Mouse (Mus musculus) heart, postnatal 14 days (tissue): ENCODE measurements at regions not wholly inside any gene's neighbourhood (a gene's known extent, or its start where the extent isn't known, plus 50 kb on each side); places are given as distances from the start of the nearest gene placed in this dataset.
"Not testable (repeated sequence)": the region's sequence is repeated elsewhere in the genome, so short reads cannot be mapped to it uniquely, and the experiment has no call there.

ENCODE experiments used
- DNase-seq, 2 experiments: peaks; one replicate each; pipeline ENCODE4 v3.0.0; 2021 to 2022
- intact Hi-C: fragments of 180-260 bp; cut with DNase I; formaldehyde crosslinking; loops from one replicate; pipeline ENCODE4 v1.15.1; 2025

DNA sequence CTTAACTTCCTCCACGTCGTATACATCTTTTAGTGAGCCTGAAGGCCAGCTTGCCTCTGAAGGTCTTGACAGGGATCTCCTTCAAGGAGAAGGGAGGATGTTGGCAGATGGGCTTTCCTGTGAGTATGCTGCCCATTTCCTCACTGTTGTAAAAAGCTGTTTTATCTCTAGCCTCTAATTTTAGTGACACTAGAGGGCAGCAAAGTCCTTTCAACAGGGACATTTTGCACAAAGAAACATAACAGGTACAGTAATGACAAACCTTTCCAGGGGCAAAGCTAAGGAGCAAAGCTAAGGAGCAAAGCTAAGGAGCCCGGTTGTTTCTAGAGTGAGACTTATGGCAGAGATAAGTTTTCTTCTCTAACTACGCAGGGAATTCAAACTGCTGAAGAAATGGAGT is 59.0 kb upstream of the Kbtbd8 start:
- peak in 1 of 2 experiments; percentile 13 for DNase-seq
- intact Hi-C loops: loop anchor here (10.0 kb wide), 1 partner anchor 1947 kb away; no protein-coding TSS in a partner anchor

DNA sequence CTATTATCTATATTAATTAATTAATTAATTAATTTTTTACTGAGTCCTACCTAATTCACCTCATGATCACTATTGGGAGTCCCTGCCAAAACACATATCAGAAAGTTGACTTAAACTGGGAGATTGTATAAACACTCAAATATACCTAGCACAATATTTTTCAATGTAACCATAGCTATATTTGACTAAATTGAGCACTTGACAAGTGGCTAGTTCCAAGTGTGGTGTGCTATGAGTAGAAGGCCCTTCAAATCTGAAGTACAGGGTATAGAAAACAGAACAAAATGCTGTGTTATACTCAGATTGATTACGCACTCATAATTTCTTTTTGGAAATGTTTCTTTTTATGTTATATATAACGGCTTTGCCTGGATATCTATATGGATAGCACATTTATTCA is 60.8 kb upstream of the Kbtbd8 start:
- no peak for DNase-seq
- intact Hi-C loops: loop anchor here (10.0 kb wide), 1 partner anchor 1949 kb away; no protein-coding TSS in a partner anchor

DNA sequence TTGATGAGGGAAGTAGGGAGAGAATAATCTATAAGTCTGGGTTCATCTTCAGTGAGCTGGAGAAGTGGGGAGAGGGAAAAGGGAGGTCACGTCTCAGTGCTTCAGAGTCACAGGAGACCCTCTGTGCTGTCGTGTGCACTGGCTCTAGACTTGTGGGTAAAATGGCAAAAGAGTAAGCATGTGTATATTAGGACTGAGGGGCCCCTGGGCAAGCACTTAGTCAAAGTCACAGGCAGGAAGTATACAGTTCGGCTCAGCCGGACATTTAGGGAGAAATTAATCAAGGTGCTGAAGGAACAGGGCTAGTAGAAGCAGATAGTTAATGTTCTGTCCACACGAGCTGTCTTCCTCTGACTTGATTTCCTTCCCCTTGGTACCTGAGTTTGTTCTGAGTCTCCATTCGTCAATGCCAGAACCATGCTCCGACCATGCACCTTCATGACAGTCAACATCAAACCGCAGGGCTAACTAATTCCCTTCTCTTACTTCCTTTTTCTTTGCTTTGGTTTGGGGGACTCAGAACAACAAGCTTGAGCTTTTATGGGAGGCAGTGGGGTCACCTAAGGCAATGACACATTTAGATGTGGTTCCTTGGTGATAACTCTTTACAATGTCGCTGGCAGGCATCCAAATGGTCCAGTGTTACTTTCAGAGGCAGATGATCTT is 63.2 kb upstream of the Kbtbd8 start:
- intact Hi-C loops: loop anchor here (10.0 kb wide), 1 partner anchor 1951 kb away; no protein-coding TSS in a partner anchor
- DNase-seq: no peak

DNA sequence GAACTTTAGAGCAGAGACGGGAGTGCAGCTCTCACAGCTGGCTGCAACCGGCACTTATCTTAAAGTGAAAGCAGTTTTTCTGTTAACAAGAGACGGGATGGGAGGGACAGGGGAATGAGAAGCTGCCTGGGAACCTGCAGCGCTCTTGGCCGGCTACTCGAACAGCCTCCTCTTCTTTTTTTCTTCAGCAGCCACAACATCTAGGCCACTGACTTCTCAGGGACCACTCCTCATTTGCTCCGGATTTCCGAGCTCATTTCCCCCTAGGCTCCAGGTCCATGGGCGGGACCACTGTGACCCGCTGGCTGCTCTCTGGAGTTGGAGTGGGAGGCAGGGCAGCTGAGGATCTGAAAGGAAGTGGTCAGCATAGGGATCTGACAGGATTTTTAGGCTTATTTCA is 75.7 kb upstream of the Kbtbd8 start:
- DNase-seq: peak in 1 of 2 experiments; percentile 10
- intact Hi-C loops: not testable (repeated sequence)

DNA sequence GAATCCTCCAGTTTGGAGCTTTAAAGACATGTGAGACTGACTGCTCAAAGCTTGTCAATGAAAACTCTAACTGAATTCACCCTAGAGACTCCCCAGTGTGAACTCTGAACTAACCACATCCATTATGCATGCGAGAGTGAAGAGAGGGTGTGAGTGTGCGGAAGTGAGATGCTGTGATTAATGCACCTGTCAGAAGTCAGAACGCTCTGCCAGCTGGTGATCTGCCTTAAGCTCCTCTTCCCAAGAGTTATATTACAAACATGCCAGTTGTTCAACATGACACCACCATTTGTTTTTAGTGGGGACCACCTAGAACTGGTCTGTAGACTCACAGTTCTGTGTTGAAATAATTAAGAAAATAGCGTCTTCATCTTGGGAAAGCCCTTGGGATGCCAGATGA is 92.8 kb upstream of the Kbtbd8 start:
- DNase-seq: no peak
- intact Hi-C loops: no loop called here

DNA sequence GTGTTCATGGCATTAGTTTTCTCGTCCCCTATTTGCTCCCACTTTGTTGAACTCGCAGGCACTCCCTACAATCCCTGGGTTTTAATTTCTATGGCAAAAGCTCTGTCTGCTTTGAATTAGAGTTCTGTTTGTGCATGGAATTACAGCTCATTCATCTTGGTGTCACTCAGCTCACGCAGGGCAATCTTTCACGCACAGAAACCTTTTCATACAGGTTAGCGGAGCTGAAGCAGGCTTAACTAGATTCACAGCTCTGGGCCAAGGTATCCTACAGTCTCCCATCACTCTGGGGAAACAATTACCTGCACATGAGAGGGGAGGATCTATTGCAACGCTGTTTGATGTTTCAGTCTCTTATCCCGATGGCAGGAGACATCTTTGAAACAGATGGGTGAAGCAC is 95.3 kb upstream of the Kbtbd8 start:
- intact Hi-C loops: no loop called here
- DNase-seq: no peak

DNA sequence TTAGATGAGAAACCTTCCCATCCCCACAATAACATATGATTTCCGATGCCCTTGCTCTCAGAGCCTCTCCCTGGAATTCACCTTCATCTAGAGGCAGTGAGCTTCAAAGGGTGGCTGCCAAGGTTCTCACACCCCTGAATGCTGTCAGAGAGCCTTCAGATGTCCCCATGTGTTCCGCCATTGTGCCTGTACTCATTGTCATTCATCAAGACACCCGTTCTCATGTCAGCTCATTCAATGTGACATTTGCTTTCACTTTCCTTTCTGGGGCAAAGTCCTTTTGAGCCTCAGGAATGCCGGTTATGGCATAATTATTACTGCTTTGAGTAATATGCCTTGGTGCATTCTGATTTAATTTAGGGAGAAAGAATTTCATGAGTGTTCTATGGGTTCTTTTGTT is 99.1 kb upstream of the Kbtbd8 start:
- no peak for DNase-seq
- intact Hi-C loops: no loop called here

DNA sequence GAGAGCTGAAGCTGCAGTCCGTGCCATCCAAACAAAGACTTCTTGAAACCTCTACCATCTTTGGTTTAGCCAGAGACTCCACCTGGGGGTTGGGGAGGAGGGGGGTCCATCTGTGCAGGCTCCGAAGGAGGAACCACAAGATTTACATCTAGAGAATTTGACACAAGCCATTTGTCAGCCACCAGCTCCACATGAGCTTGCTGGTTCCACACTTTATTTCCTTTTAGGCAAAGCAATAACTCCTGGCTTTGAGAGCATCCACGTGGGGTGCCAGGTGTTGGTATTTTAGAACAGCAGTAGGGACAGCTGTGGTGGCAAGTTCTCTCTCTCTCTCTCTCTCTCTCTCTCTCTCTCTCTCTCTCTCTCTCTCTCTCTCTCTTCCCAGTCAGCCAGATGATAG is 99.6 kb upstream of the Kbtbd8 start:
- no peak for DNase-seq
- intact Hi-C loops: no loop called here

DNA sequence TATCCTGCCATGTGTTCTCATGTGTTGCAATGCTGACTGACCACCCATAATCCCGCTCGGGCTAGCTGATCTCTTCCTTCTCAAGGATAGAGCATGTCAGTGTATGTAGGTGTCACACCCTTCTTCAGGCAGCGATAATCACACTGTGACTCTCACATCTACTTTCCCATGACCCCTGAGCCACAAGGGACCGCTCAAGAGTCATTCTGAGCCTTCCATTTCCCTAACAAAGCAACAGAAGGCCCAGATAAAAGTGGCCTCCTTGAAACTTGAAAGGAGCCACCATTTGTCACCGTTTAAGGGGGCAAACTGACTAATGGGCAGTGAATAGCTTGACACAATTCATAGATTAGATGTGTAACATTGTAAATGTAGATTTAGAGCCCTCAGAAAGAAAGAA is 103.9 kb upstream of the Kbtbd8 start:
- intact Hi-C loops: no loop called here
- DNase-seq: no peak

DNA sequence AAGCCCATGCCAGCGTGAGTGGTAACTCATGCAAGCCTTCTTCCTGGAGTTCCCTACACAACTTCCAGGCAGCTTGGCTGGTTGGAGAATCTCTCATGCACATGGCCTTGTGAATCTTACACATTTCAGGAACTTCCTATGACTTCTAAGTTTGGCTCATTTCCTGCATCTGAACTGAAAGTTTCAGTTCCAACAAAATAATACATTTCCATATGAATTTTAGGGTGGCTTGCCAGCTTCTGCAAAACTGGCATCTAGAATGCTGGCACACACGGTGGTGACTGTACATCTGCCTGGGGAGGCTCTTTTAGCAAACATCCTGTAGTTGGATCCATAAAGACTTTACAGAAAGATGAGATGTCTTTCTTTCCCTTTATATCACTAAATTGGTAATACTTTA is 110.6 kb upstream of the Kbtbd8 start:
- DNase-seq: no peak
- intact Hi-C loops: no loop called here

DNA sequence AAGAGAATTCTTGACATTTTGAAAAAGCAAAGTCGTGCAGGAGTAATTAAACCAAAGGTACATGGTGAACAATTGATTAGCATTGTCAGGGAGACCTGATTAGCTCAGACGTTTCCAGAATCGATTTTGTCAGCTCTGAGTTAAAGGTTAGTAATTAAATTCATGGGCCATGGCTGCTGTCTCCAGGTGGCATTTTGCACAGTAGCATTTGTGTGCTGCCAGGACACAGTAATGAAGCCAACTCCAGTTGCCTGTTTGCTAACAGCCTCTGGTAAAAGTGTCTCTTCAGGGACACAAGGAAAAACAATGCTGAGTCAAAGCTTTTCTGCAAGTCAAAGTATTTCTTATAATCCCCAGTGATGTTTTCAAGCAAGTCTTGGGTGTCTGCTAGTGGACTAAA is 113.3 kb upstream of the Kbtbd8 start:
- DNase-seq: no peak
- intact Hi-C loops: no loop called here

DNA sequence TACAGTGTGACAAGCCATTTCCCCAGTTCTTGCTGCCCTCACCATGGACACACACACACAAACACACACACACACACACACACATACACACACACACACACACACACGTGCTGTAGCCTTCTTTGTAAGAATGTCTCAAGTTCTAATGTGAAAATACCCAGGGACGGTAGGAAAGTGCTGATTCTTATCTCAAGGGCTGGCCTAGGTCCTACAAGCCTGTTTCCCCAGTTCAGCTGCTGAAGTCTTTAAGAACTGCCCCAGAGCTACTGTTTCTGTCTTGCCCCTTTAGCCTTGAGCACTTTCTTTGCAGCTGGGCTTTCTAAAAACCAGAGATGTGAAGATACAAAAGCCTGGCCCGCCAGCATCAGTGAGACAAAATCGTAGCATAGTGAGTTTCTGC is 117.5 kb upstream of the Kbtbd8 start:
- intact Hi-C loops: no loop called here
- no peak for DNase-seq

DNA sequence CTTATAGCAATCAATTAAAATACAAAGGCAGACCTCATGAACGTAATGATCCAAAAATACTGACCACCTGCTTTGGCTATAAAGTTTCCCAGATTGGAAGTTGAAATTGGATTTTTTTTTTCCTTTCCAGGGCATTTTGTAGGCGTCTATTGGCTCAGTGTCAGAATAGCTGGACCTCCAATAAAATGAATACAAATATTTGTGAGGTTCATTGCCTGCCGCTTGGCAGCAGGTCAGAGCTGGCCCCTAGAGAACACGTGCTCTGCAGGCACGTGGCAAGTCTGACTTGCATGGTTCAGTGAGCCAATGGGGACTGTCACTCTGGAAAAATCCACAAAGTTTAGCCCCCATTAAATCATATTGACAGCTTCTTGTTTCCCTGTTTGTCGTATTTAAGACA is 118.0 kb upstream of the Kbtbd8 start:
- intact Hi-C loops: no loop called here
- peak in 1 of 2 experiments; percentile 7 for DNase-seq

DNA sequence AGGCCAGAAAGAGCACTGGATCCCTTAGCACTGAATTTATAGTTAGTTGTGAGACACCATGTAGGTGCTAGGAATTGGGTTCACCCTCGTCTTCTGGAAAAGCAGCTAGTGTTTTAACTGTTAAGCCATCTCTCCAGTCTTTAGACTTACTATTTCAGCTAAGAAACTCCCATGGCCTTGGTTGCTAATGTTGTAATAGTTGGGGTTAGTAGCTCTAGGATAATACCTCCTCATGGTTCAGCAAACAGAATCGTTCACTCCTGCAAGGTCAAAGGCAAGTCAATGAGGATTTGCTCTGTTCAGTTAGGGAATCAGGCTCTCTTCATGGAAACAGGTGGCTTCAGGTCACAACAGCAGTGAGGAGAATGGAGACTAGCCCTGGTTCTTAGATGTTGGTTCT is 118.7 kb upstream of the Kbtbd8 start:
- intact Hi-C loops: no loop called here
- no peak for DNase-seq

DNA sequence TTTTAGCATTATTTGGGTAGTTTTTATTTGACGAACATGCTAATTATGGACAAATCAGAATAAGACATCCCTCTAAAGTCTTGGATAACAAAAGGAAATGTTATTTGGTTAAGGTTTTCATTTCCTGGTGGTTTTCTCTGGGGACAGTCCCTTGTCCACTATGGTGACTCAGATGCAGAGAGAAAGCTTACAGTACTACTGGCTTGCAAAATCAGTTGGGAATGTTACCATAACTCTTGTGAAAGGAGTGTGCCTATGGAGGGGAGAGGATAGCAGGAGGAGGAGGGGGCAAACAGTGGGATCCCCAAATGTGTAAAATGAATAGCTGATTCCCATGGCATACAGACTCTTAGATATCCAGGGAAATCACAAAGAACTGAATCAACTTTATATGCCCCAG is 122.7 kb upstream of the Kbtbd8 start:
- DNase-seq: no peak
- intact Hi-C loops: no loop called here

DNA sequence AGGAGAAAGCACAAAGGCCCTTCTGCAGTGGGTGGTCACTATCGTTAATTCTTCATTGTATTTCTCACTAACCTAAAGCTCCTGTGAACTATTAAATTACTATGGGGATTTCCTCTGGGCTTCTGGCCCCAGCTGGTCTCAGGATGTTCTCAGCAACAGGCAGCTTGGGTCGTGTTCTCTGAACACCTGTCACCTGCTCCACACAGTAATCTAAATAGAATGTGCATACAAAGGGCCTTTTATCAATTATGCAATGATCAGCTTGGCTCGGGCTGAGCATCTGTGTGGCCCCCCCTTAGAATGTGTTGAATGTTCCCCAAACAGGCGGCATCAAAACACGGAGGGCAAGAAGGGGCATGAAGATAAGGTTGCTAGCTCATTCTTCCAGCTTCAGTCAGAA is 129.6 kb upstream of the Kbtbd8 start:
- intact Hi-C loops: loop anchor here (2.0 to 5.0 kb wide), 3 partner anchors 365 to 465 kb away; no protein-coding TSS in a partner anchor
- DNase-seq: no peak

DNA sequence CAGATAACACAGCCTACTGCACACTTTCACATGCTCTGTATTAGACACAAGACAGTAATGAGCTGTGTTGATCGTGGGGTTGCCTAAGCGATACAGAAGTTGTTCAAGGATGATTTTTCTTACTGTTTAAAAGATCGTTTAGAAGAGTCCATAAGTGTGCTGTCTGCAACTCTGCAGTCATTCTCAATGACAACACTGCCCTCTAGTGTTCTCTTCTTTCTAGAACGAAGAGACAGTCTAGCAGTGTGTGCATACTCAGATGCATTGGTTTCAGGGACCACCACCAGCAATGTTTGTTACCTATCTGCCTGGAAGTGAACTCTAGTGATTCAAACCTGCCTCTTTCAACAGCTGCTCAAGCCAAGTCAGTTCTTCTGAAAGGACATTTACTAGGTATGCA is 130.7 kb upstream of the Kbtbd8 start:
- DNase-seq: peak; percentile 4 to 35
- intact Hi-C loops: loop anchor here (2.0 to 5.0 kb wide), 3 partner anchors 364 to 464 kb away; no protein-coding TSS in a partner anchor

DNA sequence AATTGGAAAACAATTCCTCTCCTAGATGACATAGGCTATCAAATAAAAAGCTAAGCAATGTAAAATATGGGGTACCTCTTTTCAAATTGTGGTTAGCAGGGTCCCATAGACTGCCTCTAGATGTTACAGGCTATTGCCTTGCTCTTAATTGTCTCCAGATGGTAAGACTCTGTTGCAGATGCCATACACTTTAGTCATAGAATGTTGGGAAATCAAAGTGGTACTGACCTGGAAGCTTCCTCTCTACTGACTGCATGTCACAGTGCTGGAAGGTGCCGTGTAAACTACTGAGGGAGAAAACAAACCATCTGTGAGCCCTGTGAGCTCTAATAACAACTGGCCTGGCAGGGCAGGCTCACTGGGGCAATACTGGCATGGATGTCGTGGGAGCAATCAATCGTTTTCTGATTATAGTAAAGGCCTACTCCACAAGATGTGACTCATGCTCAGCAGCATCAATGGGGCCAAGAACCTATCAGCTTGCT is 132.6 kb upstream of the Kbtbd8 start:
- DNase-seq: no peak
- intact Hi-C loops: no loop called here

DNA sequence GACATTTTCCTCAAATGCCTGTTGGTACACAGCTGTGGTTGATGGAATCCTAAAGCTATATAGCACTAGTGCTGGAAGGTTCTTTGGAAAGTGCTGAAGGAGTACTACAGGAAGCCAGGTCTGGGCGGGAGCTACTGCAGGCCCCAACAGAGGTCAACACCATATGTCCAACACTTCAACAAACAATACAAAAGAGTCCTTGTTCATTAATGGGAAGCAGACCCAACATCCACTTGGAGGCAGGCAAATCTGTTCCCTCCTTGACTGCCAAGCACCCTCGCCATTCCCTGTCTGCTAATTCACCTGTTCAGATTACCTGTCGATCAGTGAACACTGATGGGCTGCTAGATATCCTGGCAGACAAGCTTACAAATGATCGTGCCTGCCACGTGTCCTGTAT is 148.4 kb upstream of the Kbtbd8 start:
- intact Hi-C loops: loop anchor here (5.0 kb wide), 2 partner anchors 266 to 446 kb away; partner anchors contain the start of gene Lrig1
- DNase-seq: no peak

DNA sequence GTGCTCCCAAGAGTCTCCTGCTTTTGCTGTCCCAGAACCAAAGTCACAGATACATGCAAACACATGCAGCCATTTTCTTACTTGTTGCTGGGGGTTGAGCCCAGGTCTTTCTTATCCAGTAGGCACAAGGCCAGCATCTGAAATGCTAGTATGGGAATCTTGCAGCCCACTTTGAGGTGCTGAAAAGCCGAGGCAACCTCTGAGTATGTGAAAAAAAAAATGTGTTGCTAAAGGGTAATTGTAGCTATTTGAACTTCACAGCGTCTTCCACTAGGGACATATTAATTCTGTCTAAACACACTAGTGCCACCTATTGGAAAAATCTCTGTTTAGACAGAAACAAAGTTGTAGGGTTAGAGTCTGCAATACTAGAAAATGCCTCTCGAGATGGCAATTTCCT is 150.1 kb upstream of the Kbtbd8 start:
- intact Hi-C loops: loop anchor here (2.0 to 5.0 kb wide), 4 partner anchors 265 to 445 kb away; partner anchors contain the start of gene Lrig1
- DNase-seq: peak in 1 of 2 experiments; percentile 26

DNA sequence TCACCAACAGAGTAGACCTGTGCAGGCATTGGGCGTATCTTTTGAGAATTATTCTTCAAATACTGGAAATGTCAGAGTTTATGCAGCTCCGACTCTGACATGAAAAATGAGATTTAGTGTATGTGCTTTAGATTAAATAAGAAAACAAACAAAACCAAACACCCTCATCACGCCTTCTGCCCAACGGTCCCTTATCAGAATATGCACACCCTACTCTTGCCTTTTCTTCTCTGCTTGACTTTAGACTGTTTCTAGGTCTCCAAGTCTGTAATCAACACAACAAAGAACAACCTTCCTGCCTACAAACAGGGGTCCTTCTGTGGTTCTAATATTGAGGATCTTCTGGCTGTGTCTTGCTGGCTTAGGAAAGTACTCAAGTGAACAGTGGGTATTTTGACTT is 153.8 kb upstream of the Kbtbd8 start:
- intact Hi-C loops: no loop called here

DNA sequence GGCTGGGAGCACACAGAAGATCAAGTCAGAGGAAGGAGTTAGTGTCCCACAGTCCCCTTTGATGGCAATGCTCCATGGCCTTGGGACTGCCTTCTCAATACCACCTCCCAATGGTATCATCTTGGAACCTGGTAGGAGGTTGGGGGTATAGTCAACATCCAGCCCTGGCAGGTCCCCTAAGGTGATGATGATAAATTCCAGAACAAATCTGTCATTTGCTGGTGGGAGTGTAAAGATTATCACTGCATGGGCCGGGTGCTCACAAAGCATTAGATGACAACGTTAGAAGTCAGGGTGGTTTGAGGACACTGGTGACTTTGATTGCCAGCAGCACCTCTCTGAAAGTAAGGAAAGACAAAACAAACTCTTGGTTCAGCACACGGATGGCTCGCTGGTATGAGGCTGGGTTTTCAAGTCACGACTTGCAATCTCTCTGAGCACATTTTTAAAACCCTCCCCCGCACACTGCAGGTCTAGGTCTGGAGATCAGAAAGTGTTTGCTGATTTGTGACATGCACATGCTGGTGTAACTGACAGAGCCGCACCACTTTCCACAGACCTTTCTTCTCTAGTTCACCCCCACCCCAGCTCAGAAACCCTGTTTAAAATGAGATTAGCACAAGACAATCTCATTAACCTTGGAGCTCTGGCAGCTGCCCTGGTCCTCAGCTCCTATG is 154.5 kb upstream of the Kbtbd8 start:
- intact Hi-C loops: no loop called here
- no peak for DNase-seq

More for the DNA sequence above, 153.8 kb upstream of the Kbtbd8 start:
- DNase-seq: no peak
